Mouse (Mus musculus): ENCODE data around the gene Ikzf1.

Ikzf1 gene

GRCm38 (mm10) chr11:11768057-11768456, 83.3 kb downstream of the Ikzf1 start:
- peak; percentile 58 for DNase-seq

GRCm38 (mm10) chr11:11769281-11769680, 84.5 kb downstream of the Ikzf1 start:
- peak; percentile 83 for DNase-seq

- DNase-seq = peak; percentile 75
Measured at GRCm38 (mm10) chr11:11770691-11771090, 85.9 kb downstream of the Ikzf1 start.

- DNase-seq = peak; percentile 57
Measured at GRCm38 (mm10) chr11:11772196-11772595, 87.4 kb downstream of the Ikzf1 start.

DNA sequence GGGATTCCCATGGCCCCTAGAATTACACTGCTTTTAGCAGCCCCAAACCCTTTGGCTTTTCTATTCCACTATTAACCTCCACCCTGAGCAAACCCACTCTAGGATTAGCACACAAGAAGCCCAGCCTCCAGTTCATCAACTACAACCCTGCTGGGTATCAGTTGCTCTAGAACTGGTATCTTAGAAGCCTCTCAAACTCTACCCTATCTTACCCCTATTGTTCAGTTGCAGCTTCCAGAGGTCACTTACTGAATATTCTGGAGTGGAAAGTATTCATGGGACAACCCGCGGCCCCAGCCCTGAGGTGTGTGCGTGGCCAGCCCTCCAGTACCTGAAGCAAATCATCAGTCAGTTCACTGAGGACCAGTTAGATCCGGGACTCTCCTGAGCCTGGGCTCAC, 89.6 kb downstream of the Ikzf1 start:
- no peak for DNase-seq

- DNase-seq = no peak
Measured at GRCm38 (mm10) chr11:11774893-11775292, 90.1 kb downstream of the Ikzf1 start.

DNA sequence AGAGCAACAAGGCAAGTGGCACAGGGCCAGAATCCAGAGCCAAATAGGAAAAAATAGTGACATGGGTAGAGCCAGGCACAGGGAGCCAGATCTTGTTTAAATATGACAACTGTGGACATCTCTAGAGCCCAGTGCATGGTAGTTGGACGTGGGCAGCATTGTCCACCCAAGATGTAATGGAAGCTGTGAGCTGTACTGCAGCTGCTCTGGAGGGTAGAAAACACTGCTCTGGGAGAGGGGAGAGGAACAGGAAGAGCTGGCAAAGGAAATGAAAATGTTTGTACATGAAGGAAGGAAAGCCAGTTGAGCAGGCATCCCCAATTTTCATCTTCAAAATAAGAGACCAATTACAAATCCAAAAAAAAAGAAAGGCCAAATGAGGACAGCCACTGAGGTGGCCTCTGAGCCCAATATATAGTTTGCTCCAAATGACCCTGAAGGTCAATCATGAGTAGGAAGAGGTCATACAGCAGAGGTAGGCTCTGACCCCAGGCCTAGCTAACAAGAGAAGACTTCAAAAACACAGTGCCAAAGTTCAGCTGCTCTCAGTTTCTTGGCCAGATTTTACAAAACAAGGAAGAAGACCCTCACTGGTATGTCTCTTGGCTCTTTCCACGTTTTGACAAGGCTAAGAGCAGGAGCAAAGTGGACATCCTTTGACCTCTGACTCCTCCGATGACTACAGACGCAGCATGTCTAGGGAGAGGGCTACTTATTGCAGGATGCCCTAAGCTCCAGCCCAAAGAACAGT, 91.4 kb downstream of the Ikzf1 start:
- DNase-seq = no peak

GRCm38 (mm10) chr11:11776822-11777174, 92.0 kb downstream of the Ikzf1 start:
- DNase-seq = no peak

DNA sequence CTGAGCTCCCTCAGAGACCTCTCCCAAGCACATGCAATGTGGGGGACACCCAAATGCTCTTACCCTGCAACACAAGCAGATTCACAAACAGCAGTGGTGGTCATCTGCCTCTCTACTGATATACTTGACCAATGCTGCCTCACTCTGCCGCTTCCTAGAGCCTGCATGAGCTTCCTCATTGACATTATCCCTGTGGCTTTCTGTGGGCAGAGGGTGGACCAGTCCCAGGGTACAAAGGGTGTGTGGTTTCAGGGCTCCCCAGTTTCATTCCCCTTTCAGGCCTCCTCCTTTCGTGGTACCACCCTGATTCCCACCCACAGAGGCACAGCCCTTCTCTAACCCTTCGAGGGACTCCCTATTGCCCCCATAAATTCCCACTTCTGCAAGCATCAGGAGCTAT, 92.4 kb downstream of the Ikzf1 start:
- peak; percentile 88 for DNase-seq

GRCm38 (mm10) chr11:11777796-11778195, 93.0 kb downstream of the Ikzf1 start:
- DNase-seq = peak; percentile 4

DNA sequence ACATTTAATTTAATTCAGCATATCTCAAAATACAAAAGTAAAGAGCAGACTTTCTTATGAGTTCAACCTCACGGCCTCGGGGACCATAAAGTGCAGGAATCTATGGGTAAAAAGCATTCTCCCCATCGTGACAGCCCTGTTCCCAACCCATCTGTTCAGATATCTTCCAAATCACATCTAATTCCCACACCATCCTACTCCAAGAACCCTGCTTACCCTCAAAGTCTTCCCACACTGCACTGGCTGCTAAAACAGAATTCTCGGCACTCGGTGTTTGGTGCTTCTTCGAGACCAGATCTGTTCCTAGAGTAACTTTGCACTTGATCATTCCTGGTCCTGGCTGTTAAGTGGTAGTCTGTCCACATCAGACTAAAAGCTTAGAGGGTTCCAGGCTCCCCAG, 93.5 kb downstream of the Ikzf1 start:
- DNase-seq = no peak

GRCm38 (mm10) chr11:11781728-11782127, 96.9 kb downstream of the Ikzf1 start:
- DNase-seq = peak; percentile 74

- DNase-seq = peak; percentile 87
Measured at GRCm38 (mm10) chr11:11785457-11785856, 100.7 kb downstream of the Ikzf1 start.

GRCm38 (mm10) chr11:11788521-11788974, 103.7 kb downstream of the Ikzf1 start:
- DNase-seq = peak; percentile 94

GRCm38 (mm10) chr11:11794626-11795025, 109.8 kb downstream of the Ikzf1 start:
- peak; percentile 35 for DNase-seq

- peak; percentile 8 for DNase-seq
Measured at GRCm38 (mm10) chr11:11798690-11799089, 113.9 kb downstream of the Ikzf1 start.

GRCm38 (mm10) chr11:11800304-11800703, 115.5 kb downstream of the Ikzf1 start:
- DNase-seq = no peak

DNA sequence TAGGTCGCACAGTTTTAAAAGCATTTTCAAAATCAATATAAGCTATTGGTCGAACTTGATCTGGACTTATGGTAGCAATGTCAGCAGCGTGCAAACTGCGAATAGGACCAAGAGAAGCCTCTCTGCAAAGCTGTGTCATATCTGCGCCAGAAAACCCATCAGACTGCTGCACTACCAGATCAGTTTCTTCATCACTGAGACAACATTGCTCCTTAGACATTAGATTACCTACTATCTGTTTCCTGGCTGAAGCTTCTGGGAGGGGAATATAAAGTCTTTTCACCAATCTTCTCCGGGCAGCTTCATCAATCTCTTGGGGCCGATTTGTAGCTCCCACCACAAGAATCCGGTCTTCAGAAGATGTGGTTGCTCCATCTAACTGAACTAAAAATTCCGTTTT, 116.3 kb downstream of the Ikzf1 start:
- no peak for DNase-seq

DNA sequence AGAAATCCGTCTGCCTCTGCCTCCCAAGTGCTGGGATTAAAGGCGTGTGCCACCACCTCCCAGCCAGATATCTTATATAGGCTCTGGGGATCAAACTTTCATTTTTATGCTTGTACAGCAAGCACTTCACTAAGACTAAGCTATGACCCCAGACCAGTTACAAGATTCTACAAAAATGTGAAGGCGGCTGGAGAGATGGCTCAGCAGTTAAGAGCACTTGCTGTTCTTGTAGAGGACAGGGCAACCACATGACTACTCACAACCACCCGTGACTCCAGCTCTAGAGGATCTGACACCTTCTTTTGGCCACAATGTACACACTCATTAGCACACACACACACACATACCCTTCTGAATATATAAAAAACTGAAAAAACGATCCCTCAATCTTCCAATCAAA, 119.6 kb downstream of the Ikzf1 start:
- peak; percentile 61 for DNase-seq

GRCm38 (mm10) chr11:11805951-11806350, 121.1 kb downstream of the Ikzf1 start:
- DNase-seq = no peak

DNA sequence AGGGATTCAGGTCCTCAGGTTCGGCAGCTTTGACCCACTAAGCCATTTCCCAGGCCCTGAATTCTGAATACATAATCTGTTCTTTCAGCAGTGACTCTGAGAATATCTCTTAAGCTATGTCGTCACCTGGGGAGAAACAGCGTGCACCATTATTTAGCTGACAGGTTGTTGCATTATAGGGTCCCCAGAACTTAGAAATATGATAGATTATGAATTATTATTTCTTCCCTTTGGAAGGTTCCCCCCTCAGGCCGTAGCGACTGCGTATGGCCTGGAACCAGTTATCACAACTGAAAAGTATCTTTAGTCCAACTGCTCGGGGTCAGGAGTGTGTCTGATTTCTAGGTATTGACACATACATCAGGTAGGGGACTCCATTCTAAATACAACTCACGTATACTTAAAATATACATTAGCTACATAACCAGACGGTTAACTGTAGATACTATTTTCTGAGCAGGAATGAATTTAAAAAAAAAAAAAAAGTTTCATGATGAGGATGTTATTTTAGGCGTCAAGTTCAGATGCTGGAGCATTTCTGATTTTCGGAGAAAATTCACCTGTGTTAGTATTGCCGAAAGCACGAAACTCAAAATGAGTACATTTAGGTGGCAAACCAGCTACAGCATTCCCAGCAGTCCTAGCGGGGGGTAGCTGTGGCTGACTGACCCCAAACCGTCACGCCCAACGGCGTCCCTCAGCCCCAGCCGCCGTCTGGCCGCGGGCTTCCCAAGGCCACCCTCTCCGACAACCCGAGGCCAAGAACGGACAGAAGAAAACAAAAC, 123.4 kb downstream of the Ikzf1 start:
- peak; percentile 58 for DNase-seq

- peak; percentile 99 for DNase-seq
Measured at GRCm38 (mm10) chr11:11808820-11809403, 124.1 kb downstream of the Ikzf1 start, which contains the start of gene Fignl1. TSS of gene Fignl1 (minus strand) at chr11:11808962.

DNA sequence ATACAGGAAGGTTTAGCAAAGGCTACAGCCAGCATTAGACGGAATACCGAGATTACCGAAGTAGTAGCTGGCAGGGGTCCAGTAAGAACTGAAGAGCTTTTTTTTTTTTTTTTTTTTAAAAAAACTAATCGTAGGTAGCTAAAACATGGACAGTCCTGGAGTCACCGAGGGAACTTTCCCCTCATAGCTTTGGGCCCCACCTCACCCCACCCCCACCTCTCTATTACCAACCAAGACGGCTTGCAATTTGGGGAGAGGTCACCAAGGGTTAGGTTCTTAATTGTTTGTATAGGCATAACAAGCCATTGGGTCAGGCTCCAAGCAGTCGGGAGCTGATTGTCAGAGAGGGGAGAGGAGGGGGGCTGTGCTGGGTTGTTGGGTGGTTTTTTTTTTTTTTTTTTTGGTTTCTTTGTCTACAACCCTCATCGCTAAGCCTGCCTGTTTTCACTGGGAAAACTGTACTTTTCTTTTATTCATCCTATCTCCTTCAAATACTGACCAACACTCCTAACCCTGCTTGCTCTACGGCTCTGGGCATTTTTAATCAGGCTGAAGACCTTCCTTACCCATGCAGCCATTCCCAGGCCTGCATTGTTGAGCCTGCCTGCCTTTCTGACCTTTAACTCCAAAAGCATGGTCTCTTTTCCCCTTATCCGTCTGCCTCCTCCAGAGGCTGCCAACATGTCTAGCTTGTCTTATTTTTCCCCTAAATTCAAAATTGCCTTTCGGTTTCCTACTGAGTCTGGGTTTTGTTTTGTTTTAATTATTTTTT, 124.8 kb downstream of the Ikzf1 start:
- DNase-seq = peak; percentile 71
